Mouse (Mus musculus): ENCODE results near the gene Rnf185. TPM values are rescaled to one million over a fixed set of nuclear protein-coding genes. Genes with fewer than 3 reads are reported as not detected.
A peak's percentile ranks its signal among the peaks of the same experiment; 100 is the strongest.

Gene Rnf185
- polyA plus RNA-seq (2017; shearing (Covaris generic)), result 10 to 100 TPM; 16.8 to 28.4 (median 21.9) TPM

DNA sequence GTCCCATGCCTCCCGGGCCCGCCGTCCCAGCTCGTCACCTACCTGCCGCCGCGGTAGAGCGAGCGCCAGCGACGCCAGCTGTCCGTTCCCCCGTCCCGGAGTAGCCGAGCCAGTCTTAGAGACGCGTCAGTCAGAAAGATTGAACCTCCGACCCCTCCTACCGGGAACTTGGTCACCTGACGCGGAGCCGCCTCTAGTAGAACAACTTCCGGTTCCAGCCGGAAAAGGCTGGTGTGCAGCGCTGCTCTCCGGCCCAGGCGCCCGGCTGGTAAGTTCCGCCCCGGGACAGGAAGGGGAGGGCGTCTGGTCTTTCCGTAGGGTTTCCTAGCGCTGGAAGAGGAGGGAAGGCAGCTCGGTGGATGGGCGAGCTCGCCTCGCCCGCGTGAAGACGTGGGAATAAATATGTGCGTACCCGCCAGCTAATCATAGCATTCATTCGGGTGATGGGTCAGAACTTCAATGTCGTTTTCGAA, at the start of gene Rnf185:
Gene Rnf185, minus strand, starts transcription at position 197 of the 473 bp plus-strand sequence.
- peak; percentile 98 for ATAC-seq

DNA sequence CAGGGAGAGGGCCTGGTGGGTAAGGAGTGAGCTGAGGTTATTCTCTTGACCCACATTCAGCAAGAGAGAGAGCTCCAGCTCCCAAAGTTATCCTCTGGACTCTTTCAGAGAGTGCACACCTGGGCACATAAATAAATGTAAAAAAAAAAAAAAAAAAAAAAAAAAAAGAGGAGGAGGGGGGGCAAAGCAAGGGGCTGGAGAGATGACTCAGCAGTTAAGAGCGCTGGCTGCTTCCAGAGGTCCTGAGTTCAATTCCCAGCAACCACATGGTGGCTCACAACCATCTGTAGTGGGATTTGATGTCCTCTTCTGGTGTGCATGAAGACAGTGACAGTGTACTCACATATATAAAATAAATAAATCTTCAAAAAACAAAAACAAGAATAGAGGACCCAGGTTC, 45.1 kb upstream of the Rnf185 start:
- ATAC-seq, result no peak

DNA sequence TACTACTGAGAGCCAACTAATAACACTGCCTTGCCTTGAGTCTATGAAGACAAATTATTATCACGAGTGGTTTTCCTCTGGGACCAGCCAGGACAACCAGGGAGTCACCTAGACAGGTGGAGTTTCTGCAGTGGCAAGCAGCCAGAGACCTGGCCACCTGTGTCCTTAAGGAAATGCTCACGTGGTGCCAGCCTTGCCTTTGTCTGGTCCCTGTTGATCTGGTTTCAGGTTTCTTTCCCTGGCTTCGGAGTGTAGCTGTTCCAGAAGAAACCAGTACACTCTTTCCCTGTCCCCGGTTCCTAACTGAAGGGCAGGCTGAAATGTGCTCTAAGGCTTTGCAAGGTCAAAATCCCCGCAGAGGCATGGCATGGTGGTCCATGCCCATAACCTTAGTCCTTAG, 44.6 kb upstream of the Rnf185 start:
- ATAC-seq, result no peak

DNA sequence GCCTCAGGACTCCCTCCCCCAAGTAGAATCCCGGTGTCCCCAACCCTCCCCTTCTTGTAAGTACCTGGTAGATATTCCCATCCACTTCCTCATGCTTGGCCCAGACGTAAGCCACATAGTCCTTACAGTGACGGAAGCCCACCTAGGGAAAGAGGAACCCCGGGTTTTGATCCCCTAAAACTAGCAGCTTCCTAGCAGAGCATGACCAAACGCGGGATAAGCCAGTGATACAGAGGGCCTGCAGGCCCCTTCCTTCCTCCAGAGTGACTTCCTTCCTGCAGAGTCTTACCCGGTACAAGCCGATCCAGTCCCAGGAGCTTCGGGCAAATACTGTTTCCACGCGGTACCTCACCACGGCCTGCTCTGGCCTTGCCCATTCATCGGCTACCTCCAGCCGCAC, 43.3 kb upstream of the Rnf185 start:
- ATAC-seq, result no peak

DNA sequence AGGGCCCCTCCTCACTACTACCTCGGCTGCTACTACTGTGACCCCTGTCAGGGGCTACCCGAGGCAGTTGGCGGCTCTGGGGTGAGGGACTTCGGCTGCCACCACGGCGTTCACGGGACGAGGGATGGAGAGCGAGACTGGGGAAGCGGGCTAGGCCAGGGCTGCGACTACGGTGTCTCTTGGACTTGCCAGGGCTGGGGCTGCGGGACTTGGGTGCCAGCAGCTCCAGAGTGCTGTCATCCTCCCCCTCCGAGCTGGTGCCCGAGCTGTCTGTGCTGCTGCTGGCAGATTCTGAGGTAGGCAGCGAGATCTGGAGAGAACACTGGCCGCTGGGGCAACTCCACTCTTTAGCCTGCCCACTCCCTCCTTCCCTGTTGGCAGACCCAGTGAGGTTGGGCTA, 42.7 kb upstream of the Rnf185 start:
- no peak for ATAC-seq

DNA sequence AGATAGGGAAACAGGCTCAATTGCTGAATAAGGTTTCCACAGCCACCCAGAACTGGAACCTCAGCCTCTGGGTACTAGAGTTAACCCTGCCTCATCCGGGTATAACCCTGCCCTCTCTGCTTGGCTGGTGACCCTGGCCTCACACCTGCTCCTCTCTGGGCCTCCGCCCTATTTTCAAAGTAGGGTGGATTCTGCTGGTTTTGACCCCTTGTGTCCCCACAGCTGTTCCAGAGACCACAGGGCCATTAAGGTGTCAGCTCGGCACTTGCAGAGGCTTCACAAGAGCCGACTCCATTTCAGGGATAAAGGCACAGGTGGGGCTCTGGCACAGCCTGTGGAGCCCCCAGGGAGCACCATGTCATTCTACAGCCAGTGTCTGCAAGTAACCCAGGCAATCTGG, 40.6 kb upstream of the Rnf185 start:
- ATAC-seq, result no peak

DNA sequence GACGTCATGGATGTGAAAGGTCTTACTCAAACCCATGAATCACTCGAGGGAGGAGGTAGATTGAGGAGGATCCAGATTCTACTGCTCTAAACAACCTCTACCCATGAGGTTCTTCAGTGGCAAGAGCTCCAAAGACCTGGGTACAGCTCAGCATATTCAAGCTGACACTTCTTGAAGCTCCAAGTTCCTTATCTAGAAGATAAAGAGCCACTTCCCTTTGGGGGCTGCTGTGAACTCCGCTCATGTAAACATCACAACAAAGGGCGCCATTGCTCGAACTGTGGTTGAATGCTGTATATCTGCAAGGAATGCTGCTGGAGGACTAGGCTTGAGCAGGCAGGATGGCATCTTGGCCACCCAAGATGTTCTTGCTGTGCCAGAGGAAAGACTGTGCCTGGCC, 36.9 kb upstream of the Rnf185 start:
- ATAC-seq, result no peak

DNA sequence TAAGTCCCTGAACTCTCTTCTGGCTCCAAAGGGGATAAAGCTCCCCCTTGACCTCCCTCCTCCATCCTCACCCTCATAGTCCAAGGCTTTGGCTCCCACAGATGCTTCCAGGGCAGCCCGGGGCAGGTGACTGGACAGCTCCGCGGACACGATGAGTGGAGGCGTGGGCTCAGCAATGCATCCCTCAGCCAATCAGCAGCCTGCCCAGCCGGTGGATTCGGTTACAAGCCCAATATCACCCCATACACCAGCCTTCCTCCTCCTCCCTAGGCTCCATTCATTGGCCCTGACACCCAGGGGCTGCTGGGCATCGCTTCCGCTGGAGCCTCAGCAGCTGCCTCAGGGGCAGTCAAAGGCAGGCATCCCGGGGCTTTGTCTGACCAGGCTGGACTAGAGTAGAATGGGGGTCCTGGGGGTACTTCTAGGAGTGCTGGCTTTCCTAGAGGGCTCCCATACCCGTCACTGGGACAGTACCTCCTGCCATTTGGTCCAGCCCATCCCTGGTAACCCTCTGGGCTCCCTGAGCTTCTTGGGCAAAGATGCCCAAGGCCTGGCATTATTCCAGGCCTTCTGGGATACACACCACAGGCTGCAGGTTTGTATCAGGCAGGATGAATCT, 35.9 kb upstream of the Rnf185 start, which contains the start of gene Pla2g3:
Gene Pla2g3, plus strand, starts transcription at position 333 of the 619 bp plus-strand sequence.
- no peak for ATAC-seq

DNA sequence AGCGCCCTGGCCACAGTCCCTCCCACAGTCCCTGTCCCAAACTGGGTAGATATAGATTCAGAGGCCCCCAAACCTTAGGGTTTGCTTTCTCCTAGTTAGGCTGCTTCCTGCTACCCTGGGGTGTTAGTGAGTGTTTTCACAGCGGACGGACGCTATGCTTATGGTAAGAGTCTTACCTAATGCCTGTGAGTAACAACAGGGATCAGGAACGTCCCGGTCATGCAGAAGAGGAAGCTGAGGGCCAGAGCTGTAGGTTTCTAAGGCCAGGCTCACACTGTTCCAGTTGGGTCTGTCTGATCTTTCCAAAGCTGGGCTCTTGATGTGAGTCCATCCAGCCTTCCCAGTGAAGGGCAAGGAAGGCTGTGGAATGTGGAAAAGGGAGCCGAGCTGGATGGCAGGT, 34.2 kb upstream of the Rnf185 start:
- ATAC-seq, result no peak

DNA sequence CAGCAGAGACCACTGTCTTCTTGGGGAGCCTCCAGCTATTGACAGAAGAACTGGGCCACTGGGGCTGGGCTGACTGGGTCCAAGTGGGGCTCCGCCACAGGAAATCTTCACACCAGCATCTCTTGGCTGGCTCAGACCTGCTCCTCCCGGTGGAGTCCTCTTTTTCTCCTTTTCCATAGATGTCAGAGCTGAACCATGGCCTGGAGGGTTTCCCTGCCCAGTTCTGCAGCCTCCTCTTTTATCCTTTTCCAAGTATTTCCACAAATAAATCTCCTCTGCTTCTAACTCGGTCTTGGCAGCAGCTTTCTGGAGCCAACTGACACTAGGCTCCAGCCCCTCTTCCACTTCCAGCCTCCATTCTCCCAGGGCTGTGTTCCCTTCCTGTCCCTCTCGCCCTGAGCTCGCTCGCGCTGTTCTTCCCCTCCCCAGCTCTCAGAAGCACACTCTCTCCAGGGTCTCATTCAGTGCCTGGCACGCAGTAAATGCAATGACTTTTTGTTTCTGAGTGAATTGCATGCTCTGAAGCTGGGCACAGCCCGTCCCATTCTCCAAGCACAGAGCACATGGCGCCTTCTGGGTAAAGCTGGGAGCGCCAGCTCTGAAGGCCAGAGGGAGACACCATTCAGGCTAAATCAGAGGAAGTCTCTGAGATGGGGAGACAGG, 31.9 kb upstream of the Rnf185 start:
- ATAC-seq, result no peak

DNA sequence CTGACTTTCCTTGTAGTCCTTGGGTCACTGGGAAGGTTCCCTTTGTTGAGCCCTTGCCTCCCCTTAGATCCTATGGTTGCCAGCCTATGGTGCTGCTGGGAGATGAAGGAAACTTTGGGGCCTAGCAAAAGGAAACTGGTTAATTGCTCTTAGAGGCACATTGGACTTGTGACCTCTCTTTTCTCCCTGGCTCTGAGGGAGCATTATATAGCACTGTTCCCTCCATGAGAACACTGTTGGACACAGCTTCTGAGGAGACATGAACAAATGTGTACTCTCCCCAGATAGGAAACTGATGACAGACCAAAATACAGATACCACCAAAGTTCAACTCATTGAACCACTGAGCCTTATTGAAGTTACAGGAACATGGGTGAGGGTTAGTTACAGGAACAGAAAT, 23.3 kb upstream of the Rnf185 start:
- ATAC-seq, result no peak

DNA sequence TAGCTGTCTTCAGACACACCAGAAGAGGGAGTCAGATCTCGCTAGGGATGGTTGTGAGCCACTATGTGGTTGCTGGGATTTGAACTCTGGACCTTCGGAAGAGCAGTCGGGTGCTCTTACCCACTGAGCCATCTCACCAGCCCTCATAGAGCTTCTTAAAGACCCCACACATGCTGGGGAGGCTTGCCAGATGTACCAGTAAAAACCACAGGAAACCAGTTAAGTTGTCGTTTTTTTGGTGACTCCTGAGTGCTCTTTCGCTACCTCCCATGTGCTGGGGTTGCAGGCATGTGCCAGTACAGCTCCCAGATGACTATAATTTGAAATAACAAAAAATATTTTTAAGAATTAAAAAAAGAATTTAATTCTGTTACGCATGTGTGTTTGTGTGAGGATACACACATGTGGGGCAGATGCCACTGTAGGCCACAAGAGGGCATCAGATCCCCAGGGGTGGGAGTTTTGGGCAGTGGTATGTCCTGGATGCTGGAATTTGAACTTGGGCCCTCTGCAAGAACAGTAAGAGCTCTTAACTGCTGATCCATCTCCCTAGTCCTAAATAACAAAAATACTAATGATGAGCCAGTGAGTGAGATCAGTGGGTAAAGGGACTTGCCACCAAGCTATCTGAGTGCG, 22.4 kb upstream of the Rnf185 start:
- ATAC-seq, result no peak

DNA sequence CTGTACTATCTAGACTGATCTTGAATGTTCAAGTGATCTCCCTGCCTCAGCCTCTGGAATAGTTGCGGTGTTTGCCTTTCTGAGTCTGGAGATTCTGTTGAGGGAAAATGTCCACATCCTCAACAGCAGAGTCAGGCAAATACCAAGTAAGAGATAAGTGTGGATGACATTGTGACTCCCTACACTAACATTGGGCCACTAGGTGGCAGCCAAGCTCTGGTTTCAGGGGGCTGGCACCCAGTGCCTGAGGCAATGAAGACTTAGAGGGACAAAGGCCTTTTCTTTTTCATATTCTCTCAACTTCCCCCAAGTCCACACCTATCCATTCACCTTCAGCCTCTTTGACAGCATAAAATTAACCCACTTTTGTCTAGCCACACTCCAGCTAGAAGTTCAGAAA, 20.3 kb upstream of the Rnf185 start:
- ATAC-seq, result peak; percentile 50

DNA sequence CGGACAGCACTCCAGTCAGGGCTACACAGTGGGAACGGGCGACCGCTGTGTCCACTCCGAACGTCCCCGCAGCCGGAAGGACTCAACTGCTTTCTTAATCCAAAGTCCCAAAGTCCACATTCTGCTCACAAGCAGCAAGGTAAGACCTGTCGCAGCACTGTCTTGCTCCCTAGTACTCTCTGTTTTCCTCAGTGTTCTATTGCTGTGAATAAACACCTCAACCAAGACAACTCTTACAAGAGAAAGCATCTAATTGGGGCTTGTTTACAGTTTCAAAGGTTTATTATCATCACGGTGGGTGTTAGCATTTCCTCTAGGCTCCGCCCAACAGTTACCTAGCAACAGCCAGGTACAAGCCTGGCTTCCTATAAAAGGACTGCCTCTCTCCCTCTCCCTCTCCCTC, 19.3 kb upstream of the Rnf185 start:
- ATAC-seq, result no peak

DNA sequence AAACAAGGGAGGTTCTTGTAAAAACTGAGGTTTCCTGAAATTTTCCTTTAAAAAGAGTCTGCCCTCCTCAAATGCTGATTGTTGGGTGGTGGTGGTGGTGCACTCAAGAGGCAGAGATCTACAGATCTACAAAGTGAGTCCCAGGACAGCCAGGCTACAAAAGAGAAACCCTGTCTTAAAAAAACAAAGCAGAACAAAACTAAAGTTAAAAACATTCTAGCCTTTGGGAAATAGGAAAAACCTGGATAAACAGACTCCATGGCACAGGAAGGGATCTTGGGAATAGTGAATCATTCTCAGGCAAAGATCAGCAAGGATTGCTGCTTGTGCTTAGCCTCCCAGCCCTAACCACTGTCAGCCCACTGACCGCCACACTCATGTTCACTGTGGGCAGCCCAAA, 10.7 kb upstream of the Rnf185 start:
- no peak for ATAC-seq

DNA sequence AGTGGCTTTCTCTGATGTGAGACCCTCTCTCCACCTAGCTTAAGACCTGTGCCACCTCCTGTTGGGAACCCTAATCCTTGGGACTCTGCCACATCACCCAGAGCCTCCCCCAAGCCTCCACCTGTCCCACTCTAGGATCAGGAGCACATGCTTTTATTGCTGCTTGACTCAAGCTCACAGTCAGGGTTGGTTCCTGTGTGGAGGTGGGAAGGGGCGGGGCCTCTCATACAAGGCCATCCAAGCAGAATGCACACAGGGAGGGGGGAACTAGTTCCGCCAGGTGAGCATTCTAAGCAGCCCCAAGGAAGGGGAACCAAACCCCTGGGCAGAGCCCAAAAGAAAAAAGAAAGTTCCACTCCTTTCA, 6.9 kb upstream of the Rnf185 start:
- no peak for ATAC-seq

DNA sequence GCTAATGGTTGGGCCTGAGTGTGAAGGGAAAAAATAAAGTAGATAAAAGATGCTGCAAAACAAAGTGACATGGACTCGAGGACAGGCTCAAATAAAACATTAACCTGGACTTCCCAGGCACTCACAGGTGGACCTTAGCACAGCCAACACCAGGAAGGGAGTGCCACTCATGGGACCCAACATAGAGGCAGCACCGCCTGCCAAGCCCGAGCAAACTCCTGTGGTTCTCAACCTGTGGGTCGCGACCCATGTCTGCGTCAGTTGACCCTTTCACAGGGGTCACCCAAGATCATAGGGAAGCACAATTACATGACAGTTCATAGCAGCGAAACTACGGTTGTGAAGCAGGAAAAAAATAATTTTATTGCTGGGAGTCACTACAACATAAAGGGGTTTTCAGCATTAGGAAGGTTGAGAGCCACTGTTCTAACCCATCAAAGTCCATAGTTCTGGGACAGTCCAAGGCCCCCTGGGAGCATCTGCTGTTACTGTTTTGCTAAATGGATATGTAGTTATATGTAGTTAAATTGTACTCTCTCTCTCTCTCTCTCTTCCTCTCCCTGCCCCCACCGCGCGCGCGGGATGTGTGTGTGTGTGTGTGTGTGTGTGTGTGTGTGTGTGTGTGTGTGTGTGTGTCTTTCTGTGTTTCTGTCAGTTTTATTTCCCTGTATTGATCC, 6.4 kb upstream of the Rnf185 start:
- no peak for ATAC-seq

DNA sequence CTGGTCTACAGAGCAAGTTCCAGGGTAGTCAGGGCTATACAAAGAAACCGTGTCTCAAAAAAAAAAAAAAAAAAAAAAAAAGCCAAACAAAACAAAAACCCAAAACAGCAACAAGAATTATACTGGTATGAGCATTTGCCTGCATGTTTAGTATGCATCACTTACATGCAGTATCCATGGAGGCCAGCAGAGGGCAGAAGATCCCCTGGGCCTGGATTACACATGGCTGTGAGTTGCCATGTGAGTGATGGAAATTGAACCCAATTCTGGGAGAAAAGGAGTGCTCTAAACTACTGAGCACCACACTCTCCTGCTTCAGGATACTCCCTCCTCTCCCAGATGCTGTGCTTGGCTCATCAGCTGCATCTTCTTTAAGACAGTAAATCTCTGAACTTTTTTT, 4.2 kb upstream of the Rnf185 start:
- ATAC-seq, result no peak

DNA sequence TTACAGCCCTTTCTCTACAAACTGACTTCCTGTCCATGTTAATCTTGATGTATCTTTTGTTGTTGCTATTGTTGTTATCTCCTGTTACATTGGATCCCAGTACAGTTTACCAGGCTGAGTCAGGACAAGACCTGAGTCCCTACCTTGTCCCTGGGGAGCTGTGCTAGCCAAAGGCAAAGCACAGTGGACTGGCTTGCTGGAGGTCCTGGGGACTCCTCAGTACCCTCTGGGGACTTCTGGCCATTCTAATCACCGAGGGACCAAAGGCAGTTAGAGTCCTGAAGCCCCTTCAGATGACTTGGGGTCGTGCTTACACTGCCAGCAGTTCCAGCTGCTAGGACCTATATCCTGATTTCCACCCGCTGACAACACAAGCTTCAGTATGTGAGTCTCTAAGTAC, 2.3 kb upstream of the Rnf185 start:
- no peak for ATAC-seq

DNA sequence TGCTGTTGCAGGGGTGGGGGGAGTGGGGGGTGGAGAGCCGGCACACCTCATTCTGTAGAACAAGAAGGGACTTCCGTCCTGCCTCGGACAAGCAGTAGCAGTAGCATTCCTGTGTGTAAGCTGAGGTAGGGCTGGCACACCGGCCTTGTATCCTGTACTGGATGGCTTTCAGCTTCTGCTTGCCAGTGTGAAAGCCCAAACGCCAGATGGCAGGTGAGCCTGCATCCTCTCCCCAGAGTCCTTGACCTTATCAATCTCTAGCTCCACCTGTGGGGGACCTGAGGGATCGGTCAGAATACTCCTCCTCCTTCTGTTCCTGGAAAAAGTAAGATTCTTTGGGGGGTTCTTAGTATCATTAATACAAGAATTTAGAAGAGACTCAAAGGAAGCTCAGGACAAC, 1.3 kb upstream of the Rnf185 start:
- no peak for ATAC-seq

DNA sequence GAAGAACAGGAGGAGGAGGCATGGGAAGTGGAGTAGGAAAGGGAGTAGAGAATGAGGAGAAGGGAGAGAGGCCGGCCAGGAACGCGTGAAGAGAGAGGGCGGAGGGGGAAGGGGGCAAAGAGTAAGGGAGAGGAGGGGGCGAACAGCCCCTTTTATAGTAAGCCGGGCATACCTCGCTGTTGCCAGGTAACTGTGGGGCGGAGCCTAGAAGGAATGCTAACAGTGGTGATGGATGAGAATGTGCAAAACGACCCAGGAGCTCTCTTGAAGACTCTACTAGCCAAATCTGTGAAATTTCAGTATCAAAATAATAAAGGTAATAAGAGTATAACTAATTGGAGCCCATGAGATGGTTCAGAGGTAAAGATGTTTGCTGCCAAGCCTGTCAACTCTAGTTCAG, 606 bp upstream of the Rnf185 start:
- ATAC-seq, result no peak

DNA sequence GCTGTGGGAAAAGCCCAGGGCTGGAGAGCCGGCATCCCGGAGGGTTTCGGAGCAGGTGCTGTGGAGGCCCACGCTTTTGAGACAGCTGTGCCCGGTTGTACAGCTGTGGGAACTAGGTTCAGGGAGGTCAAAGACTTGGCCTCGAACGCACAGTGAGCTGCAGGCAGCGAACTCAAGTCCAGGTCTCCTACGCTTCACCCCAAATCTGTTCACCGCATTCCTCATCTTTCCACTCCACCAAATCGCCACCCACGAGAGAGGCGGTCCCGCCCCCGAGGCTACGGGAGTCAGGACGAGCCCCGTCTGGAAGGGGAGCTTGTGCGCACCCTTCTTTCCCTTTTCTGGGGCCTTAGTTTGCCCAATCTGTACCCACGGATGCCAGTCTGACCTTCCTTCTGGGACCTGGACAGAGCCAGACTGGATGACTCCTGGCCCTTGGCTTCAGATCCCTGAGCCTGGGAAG, 431 bp downstream of the Rnf185 start:
- ATAC-seq, result peak; percentile 19

DNA sequence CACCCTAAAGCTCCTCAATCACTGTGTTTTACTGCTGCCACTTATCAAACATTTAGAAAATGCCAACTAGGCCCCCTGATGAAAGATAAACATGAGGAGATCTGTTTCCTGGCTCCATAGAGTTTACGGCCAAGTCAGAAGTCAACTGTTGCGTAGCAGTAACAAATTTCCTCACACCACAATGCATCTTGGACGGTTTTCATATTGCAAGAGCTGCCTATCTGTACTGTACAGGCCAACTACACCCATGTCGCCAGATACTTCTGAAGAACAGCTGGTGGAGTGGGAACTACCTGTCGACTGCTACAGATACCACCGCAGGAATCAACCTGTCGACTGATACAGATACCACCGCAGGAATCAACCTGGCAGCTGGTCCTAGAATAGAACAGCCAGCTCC, 7.3 kb downstream of the Rnf185 start:
- ATAC-seq, result no peak

DNA sequence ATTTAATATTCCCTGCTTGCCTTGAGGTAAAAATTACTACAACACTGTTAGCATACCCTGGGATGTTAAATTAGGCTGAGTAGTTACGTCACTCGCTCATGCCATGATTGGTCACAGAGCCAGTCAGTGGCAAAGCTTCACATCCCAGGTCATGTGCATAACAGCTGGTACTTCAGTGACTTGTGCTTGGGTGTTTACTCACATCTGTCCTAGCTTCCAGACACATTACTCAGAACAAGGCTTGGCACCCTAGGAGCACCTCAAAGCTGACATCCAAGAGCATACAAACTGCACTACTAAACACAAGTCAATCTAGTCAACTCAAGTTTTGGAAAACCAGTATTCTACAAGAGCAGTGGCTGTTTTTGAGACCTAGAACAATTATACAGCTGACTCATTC, 9.1 kb downstream of the Rnf185 start:
- ATAC-seq, result no peak

All from inflammation-experienced regulatory T-cells, adult 6 months (primary cell).